Mouse (Mus musculus): Measurements from ENCODE around the gene Olfr314.

DNA sequence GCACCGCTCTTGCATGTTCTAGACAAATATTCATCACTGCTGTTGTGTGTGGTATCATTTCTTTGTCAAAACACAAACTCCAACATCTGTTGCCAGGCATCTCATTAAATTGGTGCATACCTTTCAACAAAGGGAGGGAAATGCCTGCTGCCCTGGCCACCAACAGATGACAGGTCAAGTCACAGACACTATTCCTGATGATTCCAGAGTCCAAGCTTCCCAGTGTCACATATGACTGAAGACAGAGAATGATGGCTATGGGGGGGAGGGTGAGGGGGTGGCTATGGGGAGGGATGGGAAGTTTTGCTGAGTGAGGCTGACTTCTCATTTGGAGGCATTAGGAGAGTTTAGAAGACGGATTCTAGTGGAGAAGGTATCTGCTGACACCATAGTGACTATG is 1.4 kb downstream of the Olfr314 start:
- TF ChIP-seq CTCF (conservative IDR thresholded peaks at IDR 0.05; ENCODE audit: low read length) (no peak), NANOG (IDR thresholded peaks at IDR 0.05; ENCODE audit: borderline replicate concordance, low read length) (no peak), POU5F1 (IDR thresholded peaks at IDR 0.05; ENCODE audit: borderline replicate concordance, low read length) (no peak)
